Mouse (Mus musculus) liver, adult 2 months (tissue): Measurements from ENCODE around the gene Smu1. TPM values are rescaled to one million over a fixed set of nuclear protein-coding genes. Genes with fewer than 3 reads are reported as not detected.

ENCODE experiments used
- DNase-seq: peaks from one replicate; pipeline ENCODE4 v3.0.0-alpha.2; 2011; ENCODE audit warnings: low read depth, low spot score; ENCODE audit errors: extremely low read depth
- H3K27ac ChIP-seq: fragments of 200-500 bp; replicated peaks from 2 replicates; pipeline ENCODE4 v1.5.1; 2012; ENCODE audit warnings: low read depth, mild to moderate bottlenecking, control low read depth, inconsistent platforms, low read length; ENCODE audit not compliant: insufficient read depth
- H3K27me3 ChIP-seq: fragments of 200-500 bp; 2 replicates; pipeline ENCODE4 v1.6.1; 2012; ENCODE audit warnings: mild to moderate bottlenecking, moderate library complexity, low read length, inconsistent platforms; ENCODE audit not compliant: control insufficient read depth, insufficient read depth
- H3K36me3 ChIP-seq: fragments of 200-500 bp; 2 replicates; pipeline ENCODE4 v1.6.1; 2012; ENCODE audit warnings: low read length, inconsistent platforms; ENCODE audit not compliant: control insufficient read depth, insufficient read depth
- H3K4me1 ChIP-seq: fragments of 200-500 bp; 2 replicates; pipeline ENCODE4 v1.6.1; 2011; ENCODE audit warnings: low read length; ENCODE audit not compliant: control insufficient read depth, insufficient read depth
- H3K4me3 ChIP-seq: fragments of 200-500 bp; 2 replicates; pipeline ENCODE4 v1.5.1; 2011; ENCODE audit warnings: low read depth, mild to moderate bottlenecking, control low read depth, low read length, moderate library complexity; ENCODE audit not compliant: insufficient read depth
- H3K79me2 ChIP-seq: fragments of 200-500 bp; 2 replicates; pipeline ENCODE4 v1.6.1; 2012; ENCODE audit warnings: inconsistent platforms, mild to moderate bottlenecking, low read length, moderate library complexity; ENCODE audit not compliant: control insufficient read depth, insufficient read depth
- H3K9ac ChIP-seq: fragments of 200-500 bp; 2 replicates; pipeline ENCODE4 v1.6.1; 2012; ENCODE audit warnings: low read depth, mild to moderate bottlenecking, control low read depth, inconsistent platforms, low read length
- CTCF ChIP-seq: fragments of 200-500 bp; IDR thresholded peaks from 2 replicates; pipeline ENCODE4 v1.5.1; 2011; ENCODE audit warnings: low read depth, low read length, control low read depth
- POLR2A ChIP-seq: fragments of 200-500 bp; IDR thresholded peaks from 2 replicates; pipeline ENCODE4 v1.6.1; 2011; ENCODE audit warnings: low read length, control low read depth; ENCODE audit not compliant: insufficient read depth; ENCODE audit errors: extremely low read depth
- WGBS: fragments of 180-500 bp; shearing (Covaris S2); methylation state at CpG from one replicate; pipeline ENCODE4 v1.1.7; 2018; 5-methylcytosine and 5-hydroxymethylcytosine counted together
- polyA plus RNA-seq: library from polyadenylated mRNA; depleted of rRNA; stranded (reverse); fragments of >200 nt; gene quantifications from 2 replicates; pipeline ENCODE4 v1.2.3, GENCODE M21; 2012
- total RNA-seq: library from RNA; depleted of rRNA; stranded (reverse); fragments of >200 nt; gene quantifications from 2 replicates; pipeline ENCODE4 v1.2.3, GENCODE M21; 2014

Smu1 gene
- total and polyA plus RNA-seq, 2 experiments, result 16.2 to 58.3 TPM

DNA sequence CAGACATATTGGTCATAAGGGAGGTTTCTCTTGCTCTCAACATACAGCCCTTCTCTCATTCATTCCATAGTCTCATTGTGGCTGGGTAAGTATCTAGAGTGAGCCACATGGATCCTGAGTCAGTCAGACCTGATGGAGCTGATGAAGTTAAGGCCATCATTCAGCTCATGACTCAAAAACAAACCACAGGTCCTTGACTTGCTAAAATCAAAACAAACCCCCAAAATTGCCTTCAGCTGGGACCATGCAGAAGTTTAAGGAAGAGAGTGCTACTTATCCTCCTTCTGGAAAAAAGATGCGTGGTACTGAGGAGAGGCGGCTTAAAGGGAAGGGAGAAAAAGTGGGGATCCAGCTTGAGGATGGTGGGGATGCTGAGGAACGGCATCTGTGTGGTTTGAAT is 38.0 kb upstream of the Smu1 start:
- DNase-seq, result no peak
- H3K27me3 ChIP-seq, result no peaks in the 10 kb centered on the region
- no peak for TF ChIP-seq POLR2A
- no peak for TF ChIP-seq CTCF
- no peak overlapping the region for H3K4me3 ChIP-seq
- H3K79me2 ChIP-seq, result no peaks in the 10 kb centered on the region
- H3K36me3 ChIP-seq, result no peaks in the 10 kb centered on the region
- WGBS, result 95% methylated on average over 3 of the region's 3 CpGs
- no peaks in the 10 kb centered on the region for H3K4me1 ChIP-seq
- no peak overlapping the region for H3K9ac ChIP-seq
- no peak overlapping the region for H3K27ac ChIP-seq

DNA sequence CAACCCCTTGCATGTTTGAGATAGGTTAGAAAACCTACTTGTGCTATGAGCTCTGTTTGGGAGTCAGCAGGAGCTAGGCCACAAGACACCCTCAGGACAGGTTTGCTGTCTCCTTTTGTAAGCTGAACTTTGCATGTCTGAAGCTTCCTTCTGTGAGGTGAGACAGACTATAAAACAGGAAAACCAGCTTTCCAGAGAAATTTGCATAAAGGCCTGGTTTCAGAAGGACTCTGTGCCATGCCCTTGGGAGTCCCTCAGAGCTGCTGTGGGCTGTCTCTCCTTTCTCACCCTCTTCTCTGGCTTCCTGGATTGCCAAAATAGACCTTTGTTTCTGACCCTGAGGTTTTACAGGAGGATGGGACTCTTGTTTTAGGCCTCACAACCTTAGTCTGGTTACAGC is 36.6 kb upstream of the Smu1 start:
- Histone ChIP-seq H3K4me3 (no peak overlapping the region), H3K36me3 (no peaks in the 10 kb centered on the region), H3K27ac (no peak overlapping the region), H3K79me2 (no peaks in the 10 kb centered on the region), H3K9ac (no peak overlapping the region), H3K4me1 (no peaks in the 10 kb centered on the region), H3K27me3 (no peaks in the 10 kb centered on the region)
- TF ChIP-seq POLR2A (no peak), CTCF (no peak)
- no peak for DNase-seq

DNA sequence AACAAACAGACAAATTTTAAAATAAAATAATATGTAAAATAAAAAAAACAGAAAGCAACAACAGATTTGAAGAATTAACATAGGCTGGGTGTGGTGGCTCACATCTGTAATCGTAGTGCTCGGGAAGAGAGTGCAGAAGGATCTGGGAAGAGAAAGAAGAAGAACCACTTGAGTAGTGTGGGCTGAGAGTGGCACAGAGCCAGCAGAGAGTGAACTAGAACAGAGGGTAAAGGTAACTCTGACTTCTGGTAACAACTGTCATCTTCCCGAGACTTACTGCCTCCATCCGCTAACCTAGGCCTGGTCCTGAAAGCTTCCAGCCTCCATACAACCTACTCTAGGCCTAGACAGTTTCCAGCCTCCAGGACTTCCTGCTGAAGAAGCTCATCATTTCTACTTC is 33.5 kb upstream of the Smu1 start:
- H3K4me1 ChIP-seq, result no peaks in the 10 kb centered on the region
- H3K4me3 ChIP-seq, result no peak overlapping the region
- no peak overlapping the region for H3K9ac ChIP-seq
- H3K79me2 ChIP-seq, result no peaks in the 10 kb centered on the region
- H3K36me3 ChIP-seq, result no peaks in the 10 kb centered on the region
- no peak for DNase-seq
- H3K27me3 ChIP-seq, result no peaks in the 10 kb centered on the region
- WGBS, result 88% methylated on average over 4 of the region's 4 CpGs
- H3K27ac ChIP-seq, result no peak overlapping the region
- no peak for TF ChIP-seq CTCF
- TF ChIP-seq POLR2A, result no peak

DNA sequence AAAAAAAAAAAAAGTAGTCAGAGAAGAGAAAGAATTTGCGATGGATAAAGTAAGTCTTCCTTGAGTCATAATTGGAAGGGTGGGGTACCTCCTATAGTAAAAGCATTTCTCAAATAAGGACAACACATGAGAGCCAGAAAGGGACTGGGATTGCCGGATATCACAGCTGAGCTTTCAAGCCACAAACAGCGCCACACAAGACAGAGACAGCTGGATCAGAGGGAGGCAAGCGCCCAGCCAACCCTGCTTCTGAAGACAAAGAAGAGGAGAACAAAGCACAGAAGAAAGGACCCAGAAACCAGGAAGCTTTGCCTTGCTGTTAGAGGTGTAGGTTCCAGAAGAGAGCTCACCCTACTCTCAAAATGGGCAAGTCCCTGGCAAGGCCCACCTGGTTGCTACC is 28.9 kb upstream of the Smu1 start:
- no peaks in the 10 kb centered on the region for H3K79me2 ChIP-seq
- H3K36me3 ChIP-seq, result no peaks in the 10 kb centered on the region
- TF ChIP-seq POLR2A, result no peak
- TF ChIP-seq CTCF, result no peak
- no peak overlapping the region for H3K4me3 ChIP-seq
- 98% methylated on average over 4 of the region's 4 CpGs for WGBS
- H3K9ac ChIP-seq, result no peak overlapping the region
- DNase-seq, result no peak
- no peak overlapping the region for H3K27ac ChIP-seq
- H3K4me1 ChIP-seq, result no peaks in the 10 kb centered on the region
- no peaks in the 10 kb centered on the region for H3K27me3 ChIP-seq

DNA sequence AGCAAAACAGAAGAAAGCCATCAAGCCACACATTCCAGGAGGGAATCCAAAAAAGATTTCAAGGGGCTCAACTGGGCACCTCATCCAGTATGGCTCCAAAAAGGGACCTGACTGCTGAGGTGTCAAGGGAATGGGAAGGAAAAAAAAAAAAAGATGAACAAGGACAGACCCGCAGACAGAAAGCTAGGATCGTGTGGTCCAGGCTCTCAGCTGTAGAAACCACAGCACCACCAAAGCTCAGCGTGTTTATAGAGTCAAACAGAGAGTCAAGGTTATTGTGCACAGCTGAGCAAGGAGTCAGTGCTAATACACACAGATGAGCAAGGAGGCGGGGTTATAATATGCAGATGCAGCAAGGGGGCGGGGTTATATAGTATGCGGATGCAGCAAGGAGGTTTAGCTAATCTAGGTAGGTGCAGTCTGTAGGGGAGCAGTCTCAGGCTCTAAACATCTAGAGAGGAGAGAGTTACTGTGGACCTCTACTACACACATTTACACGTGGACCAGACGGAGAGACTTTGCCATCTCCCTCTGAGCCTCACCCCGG is 28.0 kb upstream of the Smu1 start:
- Histone ChIP-seq H3K9ac (no peak overlapping the region), H3K4me1 (no peaks in the 10 kb centered on the region), H3K4me3 (no peak overlapping the region), H3K27ac (no peak overlapping the region), H3K27me3 (no peaks in the 10 kb centered on the region), H3K79me2 (no peaks in the 10 kb centered on the region), H3K36me3 (no peaks in the 10 kb centered on the region)
- WGBS, result 69% methylated on average over 9 of the region's 9 CpGs
- TF ChIP-seq POLR2A (no peak), CTCF (no peak)
- DNase-seq, result no peak

DNA sequence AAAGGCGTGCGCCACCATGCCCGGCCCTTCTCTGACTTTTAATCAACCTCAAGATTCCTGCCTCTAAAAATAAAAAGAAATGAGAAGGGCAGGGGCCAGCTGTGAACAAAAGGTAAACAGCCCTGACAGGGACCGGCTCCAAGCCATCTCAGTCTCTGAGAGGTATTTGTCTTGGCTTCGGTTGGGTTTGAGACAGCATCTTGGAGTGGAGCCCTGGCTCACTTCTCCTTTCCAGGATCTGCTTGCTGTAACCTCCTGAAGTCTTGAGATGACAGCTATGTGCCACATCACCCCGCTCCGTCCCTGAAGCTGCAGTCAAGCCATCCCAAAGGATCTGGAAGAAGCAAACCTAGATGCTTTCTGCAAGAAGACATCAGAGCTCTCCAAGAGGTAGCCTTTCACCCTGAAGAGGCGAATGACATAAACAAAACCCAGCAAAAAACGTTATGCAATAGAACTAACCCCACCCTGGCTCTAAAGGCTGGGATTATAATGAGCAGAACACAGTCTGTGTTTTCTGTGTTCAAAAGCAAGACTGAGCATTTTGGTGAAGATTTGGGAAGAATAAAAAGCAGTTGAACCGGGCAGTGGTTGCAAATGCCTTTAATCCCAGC is 26.9 kb upstream of the Smu1 start:
- Histone ChIP-seq H3K36me3 (no peaks in the 10 kb centered on the region), H3K4me3 (no peak overlapping the region), H3K79me2 (no peaks in the 10 kb centered on the region), H3K27me3 (no peaks in the 10 kb centered on the region), H3K27ac (no peak overlapping the region), H3K4me1 (no peaks in the 10 kb centered on the region), H3K9ac (no peak overlapping the region)
- peak; percentile 47 for DNase-seq
- 56% methylated on average over 10 of the region's 10 CpGs for WGBS
- TF ChIP-seq CTCF, result no peak
- TF ChIP-seq POLR2A, result no peak
